Comparison of ENCODE assay signal across 14 mouse cellular contexts in the genomic region with DNA sequence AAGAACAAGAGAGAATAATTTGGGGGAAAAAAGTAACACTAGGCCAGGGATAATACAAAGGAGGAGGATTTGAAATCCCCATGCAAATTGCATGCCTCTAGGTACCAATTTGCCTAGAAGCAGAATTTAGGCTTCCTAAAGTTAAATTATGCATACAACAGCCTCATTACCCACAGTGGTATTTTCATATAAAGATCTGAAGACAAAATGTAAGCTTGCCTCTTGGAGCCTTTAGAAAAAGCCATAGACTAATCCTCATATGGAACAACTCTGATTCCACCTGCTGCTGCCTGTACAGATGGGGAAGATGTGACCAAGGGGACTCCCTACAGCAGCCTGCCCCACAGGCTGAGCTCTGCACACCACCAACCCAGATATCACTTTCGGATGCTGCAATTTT.
"Had no signal": no experiment of that assay in that cellular context is flagged by ENCODE, and none has a peak within 500 bp of the region (broad histone marks: within the 10 kb centered on the region; RNA-seq: fewer than 3 reads in every experiment).

No protein-coding gene starts in this region.

- H3K27me3 ChIP-seq: kidney, embryonic 15.5 days; limb, embryonic 15.5 days; liver, embryonic 12.5 days; neural tube, embryonic 13.5 days had no signal

- H3K9me3 ChIP-seq: kidney, embryonic 15.5 days; limb, embryonic 15.5 days; liver, embryonic 12.5 days; midbrain, embryonic 10.5 days; neural tube, embryonic 13.5 days had no signal

- H3K4me2 ChIP-seq: kidney, embryonic 15.5 days; limb, embryonic 15.5 days; liver, embryonic 12.5 days; lung, embryonic 14.5 days; neural tube, embryonic 13.5 days had no signal

- DNase-seq: kidney, adult 2 months; kidney, postnatal 14 days; lung, embryonic 14.5 days; lung, postnatal 10 days; lung, postnatal 4 days; retina, postnatal 1 day; right cerebral cortex, postnatal 4 days; spleen, adult 18-20 months; thymus, postnatal 36 days had no signal

- H3K4me1 ChIP-seq: kidney, embryonic 15.5 days; limb, embryonic 15.5 days; liver, embryonic 12.5 days; midbrain, embryonic 10.5 days; neural tube, embryonic 13.5 days had no signal

- H3K9ac ChIP-seq: kidney, embryonic 15.5 days; limb, embryonic 15.5 days; liver, embryonic 12.5 days; lung, embryonic 14.5 days; neural tube, embryonic 13.5 days had no signal

- H3K4me3 ChIP-seq: kidney, embryonic 15.5 days; limb, embryonic 15.5 days; liver, embryonic 12.5 days; midbrain, embryonic 10.5 days; neural tube, embryonic 13.5 days had no signal

- ATAC-seq: liver, embryonic 12.5 days had no signal

- H3K36me3 ChIP-seq: kidney, embryonic 15.5 days; limb, embryonic 15.5 days; liver, embryonic 12.5 days; midbrain, embryonic 10.5 days; neural tube, embryonic 13.5 days had no signal

- H3K27ac ChIP-seq: kidney, embryonic 15.5 days; limb, embryonic 15.5 days; liver, embryonic 12.5 days; midbrain, embryonic 10.5 days; neural tube, embryonic 13.5 days had no signal
